Mouse (Mus musculus) spleen, postnatal 36 days (tissue): ENCODE measurements around the gene Hebp1.

Source experiments
- DNase-seq, 2 experiments: peaks; one replicate each; pipeline ENCODE4 v3.0.0; 2022; ENCODE audit warnings: low spot score in 2 of 2, mixed read lengths in 1 of 2

Gene Hebp1

DNA sequence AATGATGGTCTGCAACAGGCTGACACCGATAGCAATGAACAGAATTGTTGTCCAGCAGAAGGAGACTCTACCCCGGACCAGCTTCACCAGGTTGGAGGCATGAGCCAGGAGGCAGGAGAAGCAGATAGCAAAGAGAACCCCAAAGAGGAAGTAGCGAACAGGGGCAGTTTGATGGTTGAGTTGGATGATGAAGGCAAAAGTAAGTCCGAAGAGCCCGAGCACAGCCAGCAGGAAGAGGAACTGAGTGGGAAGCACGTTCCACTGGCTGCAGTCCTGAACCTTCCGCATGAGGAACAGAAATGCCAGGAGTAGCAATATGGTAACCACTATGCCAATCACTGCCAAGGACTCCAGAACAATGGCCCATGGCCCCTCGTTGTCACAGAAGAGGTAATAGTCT is 81.3 kb downstream of the Hebp1 start:
- no peak for DNase-seq

DNA sequence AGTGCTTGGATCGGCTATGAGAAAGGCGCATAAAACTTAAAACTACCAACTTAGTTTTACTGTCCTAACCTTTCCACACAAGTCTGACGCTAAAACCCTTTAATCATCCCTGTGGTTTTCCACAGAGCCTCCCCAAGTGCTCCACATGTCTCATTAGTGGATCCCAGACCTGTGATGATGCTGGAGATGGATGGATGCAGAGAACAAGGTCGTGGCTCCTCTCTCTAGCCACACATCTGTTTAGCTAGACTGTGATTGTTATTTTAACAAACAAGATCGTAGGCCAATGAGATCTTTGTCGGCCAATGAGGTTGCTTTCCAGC is 84.7 kb downstream of the Hebp1 start:
- no peak for DNase-seq

DNA sequence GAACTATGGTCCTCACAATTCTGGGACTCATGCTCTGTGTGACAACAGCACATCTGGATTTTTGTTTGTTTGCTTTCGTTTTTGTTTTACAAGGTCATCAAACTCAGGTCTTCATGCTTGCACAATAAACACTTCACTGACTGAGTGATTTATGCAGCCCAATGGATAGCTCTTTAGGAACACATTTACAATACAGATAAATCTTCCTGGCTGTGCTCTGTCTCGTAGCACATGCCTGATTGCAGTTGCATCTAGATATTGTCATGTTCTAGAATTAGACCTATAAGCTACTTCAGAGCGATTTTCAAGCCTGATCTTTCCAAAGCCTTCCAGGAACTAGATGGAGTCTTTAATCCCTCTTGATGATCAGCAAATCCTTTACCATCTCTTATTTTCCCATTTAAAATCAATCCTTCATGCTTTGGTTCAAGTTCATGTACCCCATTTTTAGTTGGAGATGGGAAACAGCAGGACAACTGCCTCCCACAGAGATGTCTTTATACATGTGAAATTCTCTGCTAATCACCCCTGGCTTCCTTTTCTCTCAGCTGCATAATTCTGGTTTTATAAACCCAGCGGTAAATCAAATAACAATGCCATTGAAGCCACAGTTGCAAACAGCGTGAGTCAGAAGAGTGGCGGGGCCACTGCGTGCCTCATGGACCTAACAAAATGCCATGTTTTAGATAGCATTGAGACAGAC is 85.3 kb downstream of the Hebp1 start:
- no peak for DNase-seq

DNA sequence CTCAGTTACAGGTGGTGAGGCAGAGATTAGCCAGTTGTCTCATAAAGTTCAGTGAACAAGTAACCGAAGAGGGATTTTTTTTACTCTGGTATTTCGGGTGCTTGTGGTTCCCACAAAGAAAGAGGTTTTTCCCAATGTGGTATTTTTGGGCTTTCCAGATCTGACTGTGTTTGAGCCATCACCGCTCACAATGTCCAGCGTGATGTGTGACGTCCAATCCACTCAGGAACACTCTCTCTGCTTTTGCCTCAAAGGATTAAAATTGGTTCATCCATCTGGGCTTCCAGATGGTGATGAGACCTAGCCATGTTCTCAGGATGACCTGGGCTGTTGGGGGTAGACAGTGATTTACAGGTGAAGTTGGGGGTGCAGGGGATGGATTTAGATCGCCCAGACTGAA is 90.8 kb downstream of the Hebp1 start:
- DNase-seq = no peak

DNA sequence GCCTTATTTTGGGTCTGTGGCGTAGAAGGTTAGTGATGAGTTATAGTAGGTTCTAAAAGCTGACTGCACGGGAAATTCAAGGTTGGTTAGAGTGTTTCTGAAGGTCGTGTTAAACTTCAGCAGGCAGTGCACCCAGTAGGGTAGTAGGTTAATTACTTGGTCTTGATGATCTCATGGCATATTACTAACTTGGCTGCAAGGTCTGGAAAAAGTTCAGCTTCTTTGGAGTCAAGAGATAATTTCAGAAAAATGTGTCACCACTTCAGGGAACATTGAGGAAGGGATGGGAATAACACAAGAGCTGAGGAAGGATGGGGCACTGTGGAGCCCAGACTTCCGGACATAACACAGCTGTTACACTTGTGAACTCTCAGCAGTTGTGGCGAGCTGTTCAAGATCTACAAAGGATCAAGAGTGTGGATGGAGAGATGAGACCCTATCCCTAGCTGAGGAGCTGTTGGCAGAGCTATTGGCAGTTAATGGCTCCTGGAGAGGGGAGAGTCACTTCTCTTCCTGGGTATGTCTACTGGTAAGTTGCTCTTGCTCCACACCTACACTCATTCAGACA is 95.0 kb downstream of the Hebp1 start:
- DNase-seq = no peak

DNA sequence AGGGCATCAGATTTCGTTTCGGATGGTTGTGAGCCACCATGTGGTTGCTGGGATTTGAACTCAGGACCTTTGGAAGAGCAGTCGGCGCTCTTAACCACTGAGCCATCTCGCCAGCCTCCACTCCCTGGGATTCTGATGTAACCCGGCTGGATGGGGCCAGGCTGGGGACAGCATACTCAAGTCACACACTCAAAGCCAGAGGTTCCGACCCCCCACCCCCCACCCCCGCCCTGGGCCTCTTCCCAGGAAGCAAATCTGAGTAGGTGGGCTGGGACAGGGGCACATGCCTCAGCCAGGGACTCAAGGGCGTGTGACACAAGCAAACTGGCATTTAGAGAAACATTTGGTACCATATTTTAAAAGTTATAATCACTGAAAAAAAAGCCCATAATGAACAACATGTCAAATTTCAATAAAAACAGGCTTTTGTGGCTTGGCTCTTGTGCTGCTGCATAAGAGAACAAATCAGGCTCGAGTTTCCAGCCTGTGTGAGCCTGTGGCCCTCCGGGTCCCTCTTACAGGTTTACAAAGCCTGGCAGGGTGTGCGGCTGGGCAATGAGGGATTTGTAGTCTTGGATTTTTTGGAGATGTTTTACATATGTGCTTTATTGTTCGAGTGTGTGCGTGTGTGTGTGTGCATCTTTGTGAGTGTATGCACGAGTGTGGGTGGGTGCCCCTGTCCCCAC is 96.9 kb downstream of the Hebp1 start:
- DNase-seq = no peak

DNA sequence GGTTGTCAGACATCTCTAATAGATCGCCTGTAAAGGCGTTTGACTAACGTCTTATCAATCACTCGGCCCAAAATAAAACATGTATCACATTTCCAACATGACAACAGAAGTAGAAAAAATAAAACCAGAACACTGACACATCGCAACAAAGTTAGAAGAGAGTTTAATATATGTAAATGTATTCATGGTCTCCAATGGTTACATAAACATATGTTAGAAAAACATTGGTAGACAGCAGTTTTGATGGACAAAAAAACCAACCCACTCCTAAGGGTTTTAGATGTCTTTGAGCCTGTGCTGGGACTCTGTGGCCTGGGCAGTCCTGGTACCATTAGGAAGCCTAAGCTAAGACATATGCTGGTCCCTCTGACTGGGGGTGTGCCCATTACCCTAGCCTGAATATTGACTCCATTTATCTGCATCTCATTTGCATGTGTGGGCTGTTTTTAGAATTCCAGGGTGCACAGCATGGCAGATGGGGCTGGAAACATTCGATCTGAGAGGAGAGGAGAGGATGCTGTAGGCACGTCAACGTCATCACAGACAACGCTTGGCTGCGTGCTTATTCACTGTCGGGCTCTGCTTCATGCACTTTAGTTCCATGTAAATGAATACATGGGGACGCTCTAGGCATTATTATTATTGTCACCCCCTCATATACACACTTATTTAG is 104.9 kb downstream of the Hebp1 start:
- DNase-seq = no peak

DNA sequence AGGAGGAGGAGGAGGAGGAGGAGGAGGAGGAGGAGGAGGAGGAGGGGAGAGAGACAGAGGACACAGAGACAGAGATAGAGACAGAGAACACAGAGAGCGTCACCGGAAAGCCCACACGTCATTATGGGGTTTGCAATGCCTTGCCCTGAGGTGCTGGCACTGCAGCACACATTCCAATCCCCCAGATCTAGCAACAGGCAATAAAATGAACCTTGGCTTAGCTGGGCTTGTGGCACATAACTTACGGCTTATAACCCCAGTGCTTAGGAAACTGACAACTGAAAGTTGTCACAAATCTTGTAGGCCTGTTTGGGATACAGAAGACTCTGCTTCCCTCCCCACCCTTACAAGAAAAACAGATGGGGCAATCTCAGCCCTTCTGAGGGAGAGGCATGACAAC is 107.2 kb downstream of the Hebp1 start:
- no peak for DNase-seq

DNA sequence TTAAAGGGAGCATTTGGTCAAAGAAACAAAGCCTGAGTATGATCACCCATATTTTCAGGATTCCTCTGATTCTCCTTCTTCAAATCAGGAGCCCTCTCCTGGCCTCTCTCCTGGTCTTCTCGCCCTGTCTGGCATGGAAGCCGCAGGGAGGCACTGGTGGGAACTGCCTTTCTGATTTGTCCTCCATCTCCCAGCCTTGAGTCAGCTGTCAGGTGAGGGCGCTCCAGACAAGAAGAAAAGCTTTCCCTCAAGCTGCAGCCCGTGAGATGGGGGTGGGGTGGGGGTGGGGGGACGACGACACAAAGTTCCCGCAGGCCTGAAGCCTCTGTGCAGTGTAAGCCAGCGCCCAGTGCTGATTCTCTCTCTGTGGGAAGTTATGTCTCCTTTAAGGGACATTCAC is 108.0 kb downstream of the Hebp1 start:
- no peak for DNase-seq

DNA sequence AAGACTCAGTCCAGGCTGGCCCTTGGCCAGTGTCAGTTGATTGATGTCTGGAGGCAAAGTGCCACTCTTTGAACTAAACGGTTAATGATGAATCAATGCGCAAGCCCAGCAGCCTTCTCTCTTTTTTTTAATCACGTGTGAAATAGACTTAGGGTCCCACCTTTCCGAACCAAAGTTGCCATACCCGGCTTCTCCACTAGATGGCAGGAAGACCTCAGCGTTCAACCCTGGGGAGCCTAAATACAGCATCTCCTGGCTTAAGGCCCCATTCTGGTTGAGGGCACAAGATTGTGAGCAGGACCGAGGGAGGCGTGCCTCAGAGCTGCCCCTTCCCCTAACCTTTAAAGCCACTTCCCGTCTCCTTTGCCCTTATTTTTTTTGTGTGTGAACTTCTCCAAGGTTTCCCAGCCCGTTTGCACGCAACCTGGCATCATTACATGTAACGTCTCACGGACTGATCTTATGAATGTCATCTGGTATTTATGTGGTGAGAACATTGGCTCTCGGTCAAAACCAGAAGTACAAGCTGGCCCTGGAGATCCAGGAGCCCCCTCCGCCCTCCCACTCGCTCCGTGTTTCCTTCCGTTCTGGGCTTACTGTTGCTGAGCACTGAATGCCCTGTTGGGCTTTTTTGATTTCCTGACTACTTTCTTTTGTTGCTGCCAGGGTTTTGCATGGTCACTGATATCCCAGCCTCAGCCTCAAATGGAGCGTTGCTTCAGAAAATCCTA is 109.9 kb downstream of the Hebp1 start:
- DNase-seq = peak; percentile 28 to 40
